In genomic region chr14:105177238-105177693, GRCm38 (mm10) we compare ENCODE assay signal across 8 mouse cellular contexts. TPM values are rescaled to one million over a fixed set of nuclear protein-coding genes. Genes with fewer than 3 reads are reported as not detected.
DNase-seq lines count a peak whose midpoint lies in the region; ATAC-seq and TF ChIP-seq lines count a peak whose summit lies in the region.

Gene Rbm26 (minus strand): TSS chr14:105177327.

- peak within 1 kb of the TSS; percentile 76 to 92 (median 86) for H3K4me3 ChIP-seq in CH12.LX (replicated peaks in 1 of 3; ENCODE audit: low read depth in 2 of 3, low read length in 2 of 3, poor library complexity in 1 of 3)
- H3K4me3 ChIP-seq in forebrain, embryonic 11.5 days (ENCODE audit: low read depth, low read length): peak within 1 kb of the TSS; percentile 97
- peak within 1 kb of the TSS; percentile 97 for H3K4me3 ChIP-seq in heart, embryonic 16.5 days (ENCODE audit: low read length)
- H3K4me3 ChIP-seq in liver, embryonic 15.5 days (replicated peaks): peak within 1 kb of the TSS; percentile 92
- peak within 1 kb of the TSS; percentile 99 for H3K4me3 ChIP-seq in neural tube, embryonic 12.5 days

- dilution Hi-C loops in CH12.LX (cut with MboI; ENCODE audit: extremely low pct_ligation_motif_present, extremely low pct_unique_long_range_greater_than_20kb, low sequenced_read_pairs): no loop called here

- H3K4me1 ChIP-seq in CH12.LX (ENCODE audit: control insufficient read depth in 1 of 2, insufficient read depth in 2 of 2): peaks cover 0 to 28% of the 10 kb centered on the region in 2 experiments; a peak in 2 of 4 replicates
- H3K4me1 ChIP-seq in forebrain, embryonic 11.5 days (replicated peaks; ENCODE audit: control insufficient read depth, insufficient read depth, low read length): peaks cover 7% of the 10 kb centered on the region
- H3K4me1 ChIP-seq in heart, embryonic 16.5 days (ENCODE audit: control insufficient read depth, insufficient read depth, low read length): peaks cover 28% of the 10 kb centered on the region
- peaks cover 28% of the 10 kb centered on the region for H3K4me1 ChIP-seq in liver, embryonic 15.5 days (replicated peaks)
- H3K4me1 ChIP-seq in neural tube, embryonic 12.5 days: peaks cover 21% of the 10 kb centered on the region

- peak; percentile 96 for ATAC-seq in forebrain, embryonic 11.5 days (replicated peaks; ENCODE audit: low FRiP score)
- ATAC-seq in heart, embryonic 16.5 days (replicated peaks; ENCODE audit: extremely low read depth, insufficient read depth, low FRiP score): peak; percentile 95
- peak; percentile 96 for ATAC-seq in liver, embryonic 15.5 days (ENCODE audit: insufficient read depth)
- peak; percentile 96 for ATAC-seq in neural tube, embryonic 12.5 days (ENCODE audit: low FRiP score, low read depth)

- peak within 1 kb of the TSS; percentile 92 for H3K9ac ChIP-seq in CH12.LX (ENCODE audit: insufficient read depth, low read depth)
- peak within 1 kb of the TSS; percentile 98 for H3K9ac ChIP-seq in forebrain, embryonic 11.5 days (ENCODE audit: low read length)
- peak within 1 kb of the TSS; percentile 99 for H3K9ac ChIP-seq in heart, embryonic 16.5 days (ENCODE audit: low read length)
- H3K9ac ChIP-seq in liver, embryonic 15.5 days: peak within 1 kb of the TSS; percentile 91
- peak within 1 kb of the TSS; percentile 97 for H3K9ac ChIP-seq in neural tube, embryonic 12.5 days

- no peaks in the 10 kb centered on the region for H3K9me3 ChIP-seq in CH12.LX (replicated peaks; ENCODE audit: low read length)
- H3K9me3 ChIP-seq in forebrain, embryonic 11.5 days (ENCODE audit: control insufficient read depth, low read length): no peaks in the 10 kb centered on the region
- no peaks in the 10 kb centered on the region for H3K9me3 ChIP-seq in heart, embryonic 16.5 days (replicated peaks; ENCODE audit: control insufficient read depth, low read length)
- H3K9me3 ChIP-seq in liver, embryonic 15.5 days (replicated peaks): no peaks in the 10 kb centered on the region
- no peaks in the 10 kb centered on the region for H3K9me3 ChIP-seq in neural tube, embryonic 12.5 days

- H3K36me3 ChIP-seq in CH12.LX (replicated peaks in 1 of 2; ENCODE audit: control insufficient read depth in 1 of 2, insufficient read depth in 1 of 2, low read length in 1 of 2): peaks cover 0 to 10% of the 10 kb centered on the region in 2 experiments
- H3K36me3 ChIP-seq in forebrain, embryonic 11.5 days (ENCODE audit: control insufficient read depth, insufficient read depth, low read length): no peaks in the 10 kb centered on the region
- no peaks in the 10 kb centered on the region for H3K36me3 ChIP-seq in heart, embryonic 16.5 days (ENCODE audit: control insufficient read depth, insufficient read depth)
- no peaks in the 10 kb centered on the region for H3K36me3 ChIP-seq in liver, embryonic 15.5 days (replicated peaks)
- no peaks in the 10 kb centered on the region for H3K36me3 ChIP-seq in neural tube, embryonic 12.5 days

- 1% methylated on average over 28 of the region's 28 CpGs for WGBS in forebrain, embryonic 11.5 days
- under 1% methylated on average over 28 of the region's 28 CpGs for WGBS in heart, embryonic 16.5 days
- under 1% methylated on average over 28 of the region's 28 CpGs for WGBS in liver, embryonic 15.5 days (ENCODE audit: insufficient replicate concordance)
- under 1% methylated on average over 28 of the region's 28 CpGs for WGBS in neural tube, embryonic 12.5 days

- in situ Hi-C loops in CH12.LX (cut with MboI; ENCODE audit: low pct_ligation_motif_present, low pct_unique_long_range_greater_than_20kb, low sequenced_read_pairs): no loop called here

- H3K27ac ChIP-seq in CH12.LX (ENCODE audit: insufficient read depth, low read depth): peak within 1 kb of the TSS; percentile 30
- peak within 1 kb of the TSS; percentile 88 for H3K27ac ChIP-seq in forebrain, embryonic 11.5 days (ENCODE audit: low read depth, low read length)
- peak within 1 kb of the TSS; percentile 94 for H3K27ac ChIP-seq in heart, embryonic 16.5 days (ENCODE audit: low read length)
- peak within 1 kb of the TSS; percentile 87 for H3K27ac ChIP-seq in liver, embryonic 15.5 days (replicated peaks)
- peak within 1 kb of the TSS; percentile 94 for H3K27ac ChIP-seq in neural tube, embryonic 12.5 days

- H3K27me3 ChIP-seq in CH12.LX (replicated peaks): no peaks in the 10 kb centered on the region
- H3K27me3 ChIP-seq in forebrain, embryonic 11.5 days (ENCODE audit: control insufficient read depth, insufficient read depth, low read length): no peaks in the 10 kb centered on the region
- H3K27me3 ChIP-seq in heart, embryonic 16.5 days (ENCODE audit: control insufficient read depth, insufficient read depth, low read length): no peaks in the 10 kb centered on the region
- H3K27me3 ChIP-seq in liver, embryonic 15.5 days: no peaks in the 10 kb centered on the region
- H3K27me3 ChIP-seq in neural tube, embryonic 12.5 days (replicated peaks): no peaks in the 10 kb centered on the region

- TF ChIP-seq RAD21 in CH12.LX (IDR thresholded peaks at IDR 0.05; ENCODE audit: low read depth, low read length): no peak

- TF ChIP-seq POLR2A in CH12.LX (IDR thresholded peaks at IDR 0.05; ENCODE audit: low read depth, low read length): peak; percentile 93

- peak; percentile 96 for DNase-seq in CH12.LX (ENCODE audit: extremely low read depth)
- DNase-seq in c-Kit-positive CD71-positive TER-119-negative erythroid progenitor cells, embryonic 14.5 days (ENCODE audit: low read depth): peak; percentile 93
- peak; percentile 98 for DNase-seq in forebrain, embryonic 11.5 days (ENCODE audit: low spot score)
- DNase-seq in kidney, postnatal 36 days: peak; percentile 97 to 98
- DNase-seq in telencephalon, adult 2 months (ENCODE audit: low read depth, low spot score): peak; percentile 94

- peaks cover 43% of the 10 kb centered on the region for H3K79me2 ChIP-seq in CH12.LX (replicated peaks; ENCODE audit: control insufficient read depth, extremely low read depth, insufficient read depth, poor library complexity, severe bottlenecking)

- H3K4me2 ChIP-seq in CH12.LX (ENCODE audit: insufficient read depth, low read depth, poor library complexity, severe bottlenecking): peak within 1 kb of the TSS; percentile 62
- H3K4me2 ChIP-seq in forebrain, embryonic 11.5 days (ENCODE audit: low read depth, low read length, severe bottlenecking): peak within 1 kb of the TSS; percentile 67
- peak within 1 kb of the TSS; percentile 83 for H3K4me2 ChIP-seq in heart, embryonic 16.5 days (ENCODE audit: low read depth, low read length)
- peak within 1 kb of the TSS; percentile 89 for H3K4me2 ChIP-seq in liver, embryonic 15.5 days
- peak within 1 kb of the TSS; percentile 83 for H3K4me2 ChIP-seq in neural tube, embryonic 12.5 days (replicated peaks)

- TF ChIP-seq EP300 in CH12.LX (IDR thresholded peaks at IDR 0.05; ENCODE audit: low read length): no peak

- TF ChIP-seq CTCF in CH12.LX (conservative IDR thresholded peaks at IDR 0.05 in 1 of 2, IDR thresholded peaks at IDR 0.05 in 1 of 2; ENCODE audit: low read depth in 2 of 2, low read length in 2 of 2): no peak

TF ChIP-seq in CH12.LX, 34 proteins besides CTCF, POLR2A, EP300 and RAD21 (continues in another document):
- TF ChIP-seq CHD1 (IDR thresholded peaks at IDR 0.05; ENCODE audit: low read depth, low read length): no peak
- no peak for TF ChIP-seq MAFK (IDR thresholded peaks at IDR 0.05; ENCODE audit: insufficient replicate concordance, low read length)
- no peak for TF ChIP-seq ETS1 (conservative IDR thresholded peaks at IDR 0.05; ENCODE audit: low read depth, low read length)
- no peak; the same call in 1 of the 2 replicates for TF ChIP-seq MAX (IDR thresholded peaks at IDR 0.05; ENCODE audit: low read length)
- no peak for TF ChIP-seq RCOR1 (conservative IDR thresholded peaks at IDR 0.05; ENCODE audit: low read depth, low read length)
- no peak for TF ChIP-seq ZKSCAN1 (IDR thresholded peaks at IDR 0.05; ENCODE audit: borderline replicate concordance, low read depth, low read length)
- peak; percentile 100 for TF ChIP-seq CHD2 (IDR thresholded peaks at IDR 0.05; ENCODE audit: low read length)
- peak; percentile 83 for TF ChIP-seq TCF12 (IDR thresholded peaks at IDR 0.05; ENCODE audit: low read depth, low read length)
- peak; percentile 80 for TF ChIP-seq POLR2AphosphoS2 (IDR thresholded peaks at IDR 0.05; ENCODE audit: low read depth, low read length)
- no peak; the same call in 1 of the 2 replicates for TF ChIP-seq MXI1 (IDR thresholded peaks at IDR 0.05; ENCODE audit: low read depth, low read length)
- TF ChIP-seq TBP (conservative IDR thresholded peaks at IDR 0.05; ENCODE audit: low read depth, low read length): peak; percentile 84
- TF ChIP-seq ZMIZ1 (IDR thresholded peaks at IDR 0.05; ENCODE audit: low read depth, low read length): peak; percentile 67
- no peak for TF ChIP-seq USF2 (conservative IDR thresholded peaks at IDR 0.05; ENCODE audit: low read depth, low read length)
- TF ChIP-seq JUND (conservative IDR thresholded peaks at IDR 0.05; ENCODE audit: low read depth, low read length): no peak
- TF ChIP-seq MAZ (IDR thresholded peaks at IDR 0.05; ENCODE audit: low read depth, low read length): no peak
- no peak for TF ChIP-seq SMC3 (IDR thresholded peaks at IDR 0.05; ENCODE audit: low read depth, low read length)
- no peak for TF ChIP-seq GABPA (IDR thresholded peaks at IDR 0.05; ENCODE audit: insufficient replicate concordance, low read depth, low read length)
- TF ChIP-seq IRF4 (IDR thresholded peaks at IDR 0.05; ENCODE audit: low read depth, low read length): no peak; the same call in 1 of the 2 replicates
- no peak for TF ChIP-seq ZNF384 (IDR thresholded peaks at IDR 0.05; ENCODE audit: low read depth, low read length)
- TF ChIP-seq MYC (IDR thresholded peaks at IDR 0.05; ENCODE audit: low read depth, low read length): no peak; the same call in 1 of the 2 replicates
- peak; percentile 58 for TF ChIP-seq NRF1 (IDR thresholded peaks at IDR 0.05; ENCODE audit: low read depth, low read length)
- no peak for TF ChIP-seq UBTF (IDR thresholded peaks at IDR 0.05; ENCODE audit: low read depth, low read length)
- peak; percentile 40 for TF ChIP-seq ELF1 (IDR thresholded peaks at IDR 0.05; ENCODE audit: low read depth, low read length)
- TF ChIP-seq MEF2A (IDR thresholded peaks at IDR 0.05; ENCODE audit: borderline replicate concordance, low read depth, low read length): no peak
- peak; percentile 89 for TF ChIP-seq NELFE (IDR thresholded peaks at IDR 0.05; ENCODE audit: low read depth, low read length)

RNA-seq across cellular contexts. Expression of gene Rbm26, which starts in this region (rescaled TPM):
- total RNA-seq in CH12.LX (2012; rRNA removed): 27.9 and 32.5 TPM in 2 replicates
- 50.6 and 57.9 TPM in 2 replicates for total RNA-seq in CH12.LX (2014; rRNA removed)
- 71.4 and 73.5 TPM in 2 replicates for polyA plus RNA-seq in CH12.LX (2012; ENCODE audit: insufficient read length, low read depth)
- polyA plus RNA-seq in forebrain, embryonic 11.5 days (2014; fragmentation: Nextera tagmentation; extraction: Ambion mirVana): 43.8 and 48.7 TPM in 2 replicates
- 15.2 and 15.9 TPM in 2 replicates for polyA plus RNA-seq in heart, embryonic 16.5 days (2015; fragmentation: Nextera tagmentation; extraction: Ambion mirVana)
- 6.9 and 7.9 TPM in 2 replicates for polyA plus RNA-seq in liver, embryonic 15.5 days (2015; fragmentation: Nextera tagmentation; extraction: Ambion mirVana)
- polyA plus RNA-seq in neural tube, embryonic 12.5 days (2016; fragmentation: Nextera tagmentation; extraction: Ambion mirVana): 40.6 and 41.6 TPM in 2 replicates

Comparison
In these comparisons a context has a peak if more than half of its experiments do, and no peak if none do; other contexts are left out.
1. Peak in every context shown above with its lines: DNase-seq, ATAC-seq, H3K4me3 ChIP-seq and H3K27ac ChIP-seq.
2. H3K27ac ChIP-seq: peak in every context shown above with its lines; median percentile 94 in heart, embryonic 16.5 days; 94 in neural tube, embryonic 12.5 days; 88 in forebrain, embryonic 11.5 days; 87 in liver, embryonic 15.5 days; 30 in CH12.LX.